Mouse (Mus musculus): ENCODE results near the gene Kcnd3. TPM values are rescaled to one million over a fixed set of nuclear protein-coding genes. Genes with fewer than 3 reads are reported as not detected.
A peak's percentile ranks its signal among the peaks of the same experiment; 100 is the strongest.

Kcnd3 gene
- polyA plus RNA-seq, 2 experiments = 1.0 to 2.0 TPM

DNA sequence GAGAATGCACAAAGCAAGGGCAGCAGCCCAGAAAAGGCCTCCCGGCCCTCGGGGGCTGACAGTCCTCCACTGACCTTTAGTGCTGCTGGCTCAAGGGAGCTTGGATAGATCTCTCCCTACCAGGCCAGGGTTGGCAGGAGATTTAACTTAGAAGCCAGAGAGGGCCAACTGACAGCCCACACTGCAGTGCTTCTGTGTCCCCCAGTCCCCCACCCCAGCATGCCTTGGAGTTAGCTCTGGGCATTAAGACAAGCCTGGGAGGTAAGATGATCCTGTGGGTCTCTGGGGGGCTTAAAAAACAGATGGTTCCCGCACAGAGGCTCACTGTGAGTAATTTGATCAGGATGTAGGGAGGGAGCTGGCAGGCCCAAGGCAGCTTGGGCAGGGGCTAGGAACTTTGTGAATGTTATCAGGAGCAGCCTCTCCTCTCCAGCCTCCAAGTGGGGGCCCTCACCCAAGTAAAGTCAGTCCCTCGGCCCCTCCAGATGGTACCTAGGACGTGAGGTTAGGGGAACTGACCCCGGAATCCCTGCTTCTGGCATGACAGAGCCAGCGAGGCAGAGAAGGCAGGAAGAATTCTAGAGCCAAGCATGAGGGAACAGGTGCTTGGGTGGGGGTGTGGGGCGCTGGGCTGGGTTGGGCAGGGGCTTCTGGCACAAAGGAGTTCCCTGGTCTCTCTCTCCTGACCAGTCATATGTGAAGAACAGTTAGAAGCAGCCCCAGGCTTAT, 262.1 kb downstream of the Kcnd3 start:
- H3K4me2 ChIP-seq (replicated peaks; ENCODE audit: low read depth, low read length, severe bottlenecking) = no peak overlapping the region
- no peaks in the 10 kb centered on the region for H3K27me3 ChIP-seq (ENCODE audit: control insufficient read depth, insufficient read depth, low read length)
- no peaks in the 10 kb centered on the region for H3K9me3 ChIP-seq (ENCODE audit: control insufficient read depth, low read length)
- H3K4me1 ChIP-seq (ENCODE audit: control insufficient read depth, insufficient read depth, low read length) = peaks cover 9% of the 10 kb centered on the region
- peak overlapping the region; percentile 13; the same call in 1 of the 2 replicates for H3K27ac ChIP-seq (replicated peaks; ENCODE audit: low read depth, low read length)
- no peak for TF ChIP-seq POLR2A (IDR thresholded peaks at IDR 0.05; ENCODE audit: borderline replicate concordance, extremely low read depth, insufficient read depth, insufficient read length)
- 10% methylated on average over 7 of the region's 8 CpGs for WGBS
- DNase-seq (ENCODE audit: low spot score) (peak; percentile 68), ATAC-seq (ENCODE audit: low FRiP score, low read depth) (peak; percentile 83)
- peak overlapping the region; percentile 21; the same call in 1 of the 2 replicates for H3K9ac ChIP-seq (ENCODE audit: low read depth, low read length, severe bottlenecking)
- no peaks in the 10 kb centered on the region for H3K36me3 ChIP-seq (ENCODE audit: control insufficient read depth, insufficient read depth, low read length)
- H3K4me3 ChIP-seq (replicated peaks; ENCODE audit: low read length) = no peak overlapping the region

- H3K9me3 ChIP-seq (ENCODE audit: control insufficient read depth, low read length) = no peaks in the 10 kb centered on the region
- no peak overlapping the region for H3K4me3 ChIP-seq (replicated peaks; ENCODE audit: low read length)
- H3K4me1 ChIP-seq (ENCODE audit: control insufficient read depth, insufficient read depth, low read length) = peaks cover 9% of the 10 kb centered on the region
- no peak overlapping the region for H3K4me2 ChIP-seq (replicated peaks; ENCODE audit: low read depth, low read length, severe bottlenecking)
- H3K9ac ChIP-seq (ENCODE audit: low read depth, low read length, severe bottlenecking) = no peak overlapping the region
- ATAC-seq (ENCODE audit: low FRiP score, low read depth) = no peak
- TF ChIP-seq POLR2A (IDR thresholded peaks at IDR 0.05; ENCODE audit: borderline replicate concordance, extremely low read depth, insufficient read depth, insufficient read length) = no peak
- DNase-seq (ENCODE audit: low spot score) = no peak
- no peaks in the 10 kb centered on the region for H3K36me3 ChIP-seq (ENCODE audit: control insufficient read depth, insufficient read depth, low read length)
- no peaks in the 10 kb centered on the region for H3K27me3 ChIP-seq (ENCODE audit: control insufficient read depth, insufficient read depth, low read length)
- no peak overlapping the region for H3K27ac ChIP-seq (replicated peaks; ENCODE audit: low read depth, low read length)
Measured at GRCm38 (mm10) chr3:105714820-105715167, 262.7 kb downstream of the Kcnd3 start.

DNA sequence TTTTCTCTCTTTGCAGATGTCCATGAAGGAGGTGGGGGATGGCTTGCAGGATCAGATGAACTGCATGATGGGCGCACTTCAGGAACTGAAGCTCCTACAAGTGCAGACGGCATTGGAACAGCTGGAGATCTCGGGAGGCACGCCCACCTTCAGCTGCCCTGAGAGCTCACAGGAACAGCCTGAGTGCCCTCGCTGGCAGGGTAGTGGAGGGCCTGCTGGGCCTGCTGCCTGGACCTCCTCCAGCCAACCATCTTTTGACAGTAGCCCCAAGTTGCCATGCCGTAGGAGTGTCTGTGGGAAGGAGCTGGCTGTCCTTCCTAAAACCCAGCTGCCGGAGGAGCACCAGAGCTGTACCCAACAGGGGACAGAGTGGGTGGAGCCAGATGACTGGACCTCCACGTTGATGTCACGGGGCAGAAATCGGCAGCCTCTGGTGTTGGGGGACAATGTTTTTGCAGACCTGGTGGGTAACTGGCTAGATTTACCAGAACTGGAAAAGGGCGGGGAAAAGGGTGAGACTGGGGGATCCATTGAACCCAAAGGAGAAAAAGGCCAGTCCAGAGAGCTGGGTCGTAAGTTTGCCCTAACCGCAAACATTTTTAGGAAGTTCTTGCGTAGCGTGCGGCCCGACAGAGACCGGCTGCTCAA, 264.3 kb downstream of the Kcnd3 start:
- Histone ChIP-seq H3K4me2 (replicated peaks; ENCODE audit: low read depth, low read length, severe bottlenecking) (no peak overlapping the region), H3K36me3 (ENCODE audit: control insufficient read depth, insufficient read depth, low read length) (no peaks in the 10 kb centered on the region), H3K27ac (replicated peaks; ENCODE audit: low read depth, low read length) (peak overlapping the region; percentile 33; the same call in 1 of the 2 replicates), H3K9ac (ENCODE audit: low read depth, low read length, severe bottlenecking) (no peak overlapping the region), H3K4me3 (replicated peaks; ENCODE audit: low read length) (no peak overlapping the region), H3K27me3 (ENCODE audit: control insufficient read depth, insufficient read depth, low read length) (no peaks in the 10 kb centered on the region), H3K9me3 (ENCODE audit: control insufficient read depth, low read length) (no peaks in the 10 kb centered on the region), H3K4me1 (ENCODE audit: control insufficient read depth, insufficient read depth, low read length) (peaks cover 9% of the 10 kb centered on the region)
- 60% methylated on average over 18 of the region's 18 CpGs for WGBS
- DNase-seq (ENCODE audit: low spot score) = peak; percentile 31
- ATAC-seq (ENCODE audit: low FRiP score, low read depth) = peak; percentile 19
- TF ChIP-seq POLR2A (IDR thresholded peaks at IDR 0.05; ENCODE audit: borderline replicate concordance, extremely low read depth, insufficient read depth, insufficient read length) = no peak

DNA sequence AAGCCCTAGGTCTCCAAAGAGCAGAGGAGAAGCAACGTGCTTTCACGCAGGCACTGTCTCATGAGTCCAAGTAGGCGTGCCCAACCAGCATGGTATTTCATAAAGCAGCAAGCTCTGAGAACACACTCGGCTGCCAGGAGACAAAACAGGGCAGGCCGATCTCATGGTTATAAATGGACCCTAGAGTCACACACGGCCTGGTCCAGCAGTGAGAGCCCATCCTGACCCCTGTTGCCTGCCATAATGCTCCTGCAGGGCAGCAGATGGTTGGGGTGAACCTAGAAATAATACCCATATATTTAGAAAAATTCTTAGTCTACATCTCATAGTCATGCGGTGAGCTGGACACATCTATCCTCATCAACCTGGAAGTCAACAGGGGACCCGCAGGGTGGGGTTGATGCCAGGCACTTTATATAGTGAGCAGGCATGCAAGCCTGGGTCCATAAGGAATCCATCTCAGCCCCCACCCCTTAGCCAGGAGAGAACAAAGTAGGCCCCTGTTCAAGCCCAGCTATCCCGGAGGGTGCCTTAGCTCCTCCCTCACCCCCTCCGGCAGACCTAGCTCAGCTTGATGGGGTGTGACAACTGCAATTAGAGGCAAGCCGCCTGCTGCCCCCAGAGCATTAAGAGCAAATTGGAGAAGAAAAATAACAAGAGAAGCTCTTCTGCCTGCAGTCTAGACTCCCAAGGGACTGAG, 265.9 kb downstream of the Kcnd3 start:
- Histone ChIP-seq H3K4me1 (ENCODE audit: control insufficient read depth, insufficient read depth, low read length) (peaks cover 9% of the 10 kb centered on the region), H3K9me3 (ENCODE audit: control insufficient read depth, low read length) (no peaks in the 10 kb centered on the region), H3K4me2 (replicated peaks; ENCODE audit: low read depth, low read length, severe bottlenecking) (no peak overlapping the region), H3K4me3 (replicated peaks; ENCODE audit: low read length) (no peak overlapping the region), H3K9ac (ENCODE audit: low read depth, low read length, severe bottlenecking) (no peak overlapping the region), H3K27me3 (ENCODE audit: control insufficient read depth, insufficient read depth, low read length) (no peaks in the 10 kb centered on the region), H3K36me3 (ENCODE audit: control insufficient read depth, insufficient read depth, low read length) (no peaks in the 10 kb centered on the region), H3K27ac (replicated peaks; ENCODE audit: low read depth, low read length) (no peak overlapping the region)
- DNase-seq (ENCODE audit: low spot score) (no peak), ATAC-seq (ENCODE audit: low FRiP score, low read depth) (no peak)
- 53% methylated on average over 11 of the region's 11 CpGs for WGBS
- no peak for TF ChIP-seq POLR2A (IDR thresholded peaks at IDR 0.05; ENCODE audit: borderline replicate concordance, extremely low read depth, insufficient read depth, insufficient read length)

GRCm38 (mm10) chr3:105718746-105719145, 266.6 kb downstream of the Kcnd3 start:
- Histone ChIP-seq H3K4me3 (replicated peaks; ENCODE audit: low read length) (no peak overlapping the region), H3K27me3 (ENCODE audit: control insufficient read depth, insufficient read depth, low read length) (no peaks in the 10 kb centered on the region), H3K27ac (replicated peaks; ENCODE audit: low read depth, low read length) (no peak overlapping the region), H3K9me3 (ENCODE audit: control insufficient read depth, low read length) (no peaks in the 10 kb centered on the region), H3K9ac (ENCODE audit: low read depth, low read length, severe bottlenecking) (no peak overlapping the region), H3K4me1 (ENCODE audit: control insufficient read depth, insufficient read depth, low read length) (peaks cover 8% of the 10 kb centered on the region), H3K4me2 (replicated peaks; ENCODE audit: low read depth, low read length, severe bottlenecking) (no peak overlapping the region), H3K36me3 (ENCODE audit: control insufficient read depth, insufficient read depth, low read length) (no peaks in the 10 kb centered on the region)
- no peak for DNase-seq (ENCODE audit: low spot score)
- whole genome bisulfite sequencing = 56% methylated on average over 4 of the region's 4 CpGs
- no peak for TF ChIP-seq POLR2A (IDR thresholded peaks at IDR 0.05; ENCODE audit: borderline replicate concordance, extremely low read depth, insufficient read depth, insufficient read length)
- no peak for ATAC-seq (ENCODE audit: low FRiP score, low read depth)

Measured in limb, embryonic 14.5 days (tissue).